8 mouse cellular contexts compared by ENCODE assay signal in genomic region chrX:12840160-12841020, GRCm38 (mm10).
A peak's percentile ranks its signal among the peaks of the same experiment; 100 is the strongest.
DNase-seq lines count a peak whose midpoint lies in the region; ATAC-seq lines count a peak whose summit lies in the region.

No protein-coding gene starts in this region.

- H3K4me3 ChIP-seq in embryonic facial prominence, embryonic 11.5 days (ENCODE audit: low read depth, low read length): peak overlapping the region; percentile 5; the same call in 1 of the 2 replicates

- peak; percentile 28 to 56 for DNase-seq in adrenal gland, postnatal 4 days (ENCODE audit: low spot score in 2 of 2)
- DNase-seq in embryonic facial prominence, embryonic 11.5 days (ENCODE audit: low spot score): peak; percentile 76
- DNase-seq in heart, adult 18-20 months: peak; percentile 84 to 89
- peak; percentile 83 for DNase-seq in kidney, adult 11 months
- DNase-seq in left cerebral cortex, postnatal 36 days (ENCODE audit: low spot score in 2 of 2): peak; percentile 78 to 79
- DNase-seq in right cerebral cortex, postnatal 4 days: peak; percentile 86

- no peaks in the 10 kb centered on the region for H3K36me3 ChIP-seq in embryonic facial prominence, embryonic 11.5 days (replicated peaks; ENCODE audit: control insufficient read depth, insufficient read depth, low read depth, low read length)

- peak overlapping the region; percentile 43 for H3K9ac ChIP-seq in embryonic facial prominence, embryonic 11.5 days (replicated peaks; ENCODE audit: low read length)

- H3K27ac ChIP-seq in embryonic facial prominence, embryonic 11.5 days (replicated peaks; ENCODE audit: low read depth, low read length): 0 out of 2 replicates have a peak overlapping the region, but pooled peaks have one; percentile 48

- peak overlapping the region; percentile 11; the same call in 1 of the 2 replicates for H3K4me2 ChIP-seq in embryonic facial prominence, embryonic 11.5 days (ENCODE audit: low read depth, low read length)

- intact Hi-C loops in left cerebral cortex, postnatal 36 days (cut with DNase I): loop anchor here (2.0 kb wide), 1 partner anchor 78 kb away; the partner anchor contains the start of gene Med14

- 20% methylated on average over 25 of the region's 25 CpGs for WGBS in embryonic facial prominence, embryonic 11.5 days

- H3K4me1 ChIP-seq in embryonic facial prominence, embryonic 11.5 days (ENCODE audit: control insufficient read depth, insufficient read depth, low read length): no peaks in the 10 kb centered on the region

- no peaks in the 10 kb centered on the region for H3K9me3 ChIP-seq in embryonic facial prominence, embryonic 11.5 days (replicated peaks; ENCODE audit: control insufficient read depth, low read length)

- H3K27me3 ChIP-seq in embryonic facial prominence, embryonic 11.5 days (ENCODE audit: control insufficient read depth, insufficient read depth, low read length): no peaks in the 10 kb centered on the region

- peak; percentile 88 for ATAC-seq in embryonic facial prominence, embryonic 11.5 days (replicated peaks; ENCODE audit: insufficient number of reproducible peaks, low FRiP score, low TSS enrichment, low read depth)
- peak; percentile 90 for ATAC-seq in megakaryocyte-erythroid progenitor cell, adult 5-6 weeks (replicated peaks; ENCODE audit: low FRiP score, low TSS enrichment, poor library complexity, severe bottlenecking)
- no peak for ATAC-seq in activated CD4-positive, CD25-positive, alpha-beta regulatory T cell, adult 4 months
